Mouse (Mus musculus) myocyte (in vitro differentiated cells): ENCODE results near the gene Cpsf4l.

Experiments
- E2F4 ChIP-seq: IDR thresholded peaks from one replicate; pipeline ENCODE4 v1.6.1; 2011; ENCODE audit warnings: mild to moderate bottlenecking, control low read depth, moderate library complexity; ENCODE audit not compliant: insufficient read depth
- POLR2A ChIP-seq: IDR thresholded peaks from one replicate; pipeline ENCODE4 v1.6.1; 2011; ENCODE audit warnings: low read depth, mild to moderate bottlenecking, control low read depth, moderate library complexity; ENCODE audit not compliant: insufficient read length
- TCF12 ChIP-seq: IDR thresholded peaks from one replicate; pipeline ENCODE4 v1.6.1; 2011; ENCODE audit warnings: mild to moderate bottlenecking, control low read depth; ENCODE audit not compliant: poor library complexity, insufficient read depth, severe bottlenecking

- no peak for TF ChIP-seq TCF12
- no peak for TF ChIP-seq E2F4
- TF ChIP-seq POLR2A: no peak
Measured at GRCm38 (mm10) chr11:113664279-113664678, 45.5 kb downstream of the Cpsf4l start.
